Mouse (Mus musculus) bone marrow macrophage, adult 2 months (primary cell): Measurements from ENCODE around the gene Diaph3.

Experiments used
- CTCF ChIP-seq: IDR thresholded peaks from 2 replicates; pipeline ENCODE4 v1.5.1; 2012; ENCODE audit warnings: low read depth, mild to moderate bottlenecking, low read length, moderate library complexity
- POLR2A ChIP-seq: IDR thresholded peaks from 2 replicates; pipeline ENCODE4 v1.6.1; 2012; ENCODE audit warnings: mild to moderate bottlenecking, low read depth, low read length, borderline replicate concordance

- TF ChIP-seq POLR2A (no peak), CTCF (no peak)
These were observed 273.9 kb downstream of the Diaph3 start for GRCm38 (mm10) chr14:86867143-86867542.
